Mouse (Mus musculus) c-Kit-positive CD71-negative TER-119-negative erythroid progenitor cells, embryonic 14.5 days (primary cell): ENCODE data around the gene Dop1b.

ENCODE experiments used
- DNase-seq: peaks from one replicate; pipeline ENCODE4 v3.0.0-alpha.2; 2013; ENCODE audit warnings: low read depth

Dop1b gene

GRCm38 (mm10) chr16:93712966-93713365 is 1.3 kb downstream of the Dop1b start:
- no peak for DNase-seq

- DNase-seq, result no peak
Observed at GRCm38 (mm10) chr16:93714426-93714825, 2.7 kb downstream of the Dop1b start.

- no peak for DNase-seq
Observed at GRCm38 (mm10) chr16:93715826-93716225, 4.1 kb downstream of the Dop1b start.

GRCm38 (mm10) chr16:93717299-93717703 is 5.6 kb downstream of the Dop1b start:
- DNase-seq, result no peak

GRCm38 (mm10) chr16:93721771-93722170 is 10.1 kb downstream of the Dop1b start:
- DNase-seq, result no peak

- DNase-seq, result no peak
Observed at GRCm38 (mm10) chr16:93722476-93722875, 10.8 kb downstream of the Dop1b start.

- DNase-seq, result no peak
Observed at GRCm38 (mm10) chr16:93725417-93726144, 13.9 kb downstream of the Dop1b start.

GRCm38 (mm10) chr16:93726186-93726585 is 14.5 kb downstream of the Dop1b start:
- DNase-seq, result no peak

GRCm38 (mm10) chr16:93728676-93729075 is 17.0 kb downstream of the Dop1b start:
- no peak for DNase-seq

- no peak for DNase-seq
Observed at GRCm38 (mm10) chr16:93729801-93730721, 18.4 kb downstream of the Dop1b start.

GRCm38 (mm10) chr16:93731310-93731709 is 19.6 kb downstream of the Dop1b start:
- no peak for DNase-seq

- DNase-seq, result no peak
Observed at GRCm38 (mm10) chr16:93732875-93733569, 21.3 kb downstream of the Dop1b start.

GRCm38 (mm10) chr16:93739251-93739650 is 27.5 kb downstream of the Dop1b start:
- no peak for DNase-seq

- no peak for DNase-seq
Observed at GRCm38 (mm10) chr16:93742903-93743302, 31.2 kb downstream of the Dop1b start.

GRCm38 (mm10) chr16:93744049-93744490 is 32.4 kb downstream of the Dop1b start:
- DNase-seq, result no peak

- DNase-seq, result no peak
Observed at GRCm38 (mm10) chr16:93744804-93745340, 33.2 kb downstream of the Dop1b start.

- no peak for DNase-seq
Observed at GRCm38 (mm10) chr16:93746397-93746796, 34.7 kb downstream of the Dop1b start.

GRCm38 (mm10) chr16:93746957-93747356 is 35.3 kb downstream of the Dop1b start:
- DNase-seq, result no peak

- DNase-seq, result no peak
Observed at GRCm38 (mm10) chr16:93747421-93747820, 35.7 kb downstream of the Dop1b start.

- no peak for DNase-seq
Observed at GRCm38 (mm10) chr16:93749147-93749910, 37.6 kb downstream of the Dop1b start.

GRCm38 (mm10) chr16:93750464-93750863 is 38.8 kb downstream of the Dop1b start:
- no peak for DNase-seq
